Mouse (Mus musculus): ENCODE results near the gene Selenof. TPM values are rescaled to one million over a fixed set of nuclear protein-coding genes. Genes with fewer than 3 reads are reported as not detected.

Selenof gene
- polyA plus RNA-seq, 1 experiment from 2014 or later: 413 TPM

GRCm38 (mm10) chr3:144617633-144618180, 47.6 kb downstream of the Selenof start:
- H3K36me3 ChIP-seq: no peaks in the 10 kb centered on the region
- H3K4me2 ChIP-seq: no peak overlapping the region
- H3K9ac ChIP-seq: no peak overlapping the region
- H3K27me3 ChIP-seq (replicated peaks): no peaks in the 10 kb centered on the region; the same call in 1 of the 2 replicates
- 42% methylated on average over 10 of the region's 10 CpGs for WGBS
- no peak overlapping the region for H3K4me3 ChIP-seq
- peaks cover 25% of the 10 kb centered on the region for H3K4me1 ChIP-seq (replicated peaks)
- ATAC-seq (ENCODE audit: insufficient number of reproducible peaks, low FRiP score): peak; percentile 36; the same call in 1 of the 2 replicates
- H3K9me3 ChIP-seq (replicated peaks): peaks cover 10% of the 10 kb centered on the region
- H3K27ac ChIP-seq (ENCODE audit: poor library complexity, severe bottlenecking): 0 out of 2 replicates have a peak overlapping the region, but pooled peaks have one; percentile 14

DNA sequence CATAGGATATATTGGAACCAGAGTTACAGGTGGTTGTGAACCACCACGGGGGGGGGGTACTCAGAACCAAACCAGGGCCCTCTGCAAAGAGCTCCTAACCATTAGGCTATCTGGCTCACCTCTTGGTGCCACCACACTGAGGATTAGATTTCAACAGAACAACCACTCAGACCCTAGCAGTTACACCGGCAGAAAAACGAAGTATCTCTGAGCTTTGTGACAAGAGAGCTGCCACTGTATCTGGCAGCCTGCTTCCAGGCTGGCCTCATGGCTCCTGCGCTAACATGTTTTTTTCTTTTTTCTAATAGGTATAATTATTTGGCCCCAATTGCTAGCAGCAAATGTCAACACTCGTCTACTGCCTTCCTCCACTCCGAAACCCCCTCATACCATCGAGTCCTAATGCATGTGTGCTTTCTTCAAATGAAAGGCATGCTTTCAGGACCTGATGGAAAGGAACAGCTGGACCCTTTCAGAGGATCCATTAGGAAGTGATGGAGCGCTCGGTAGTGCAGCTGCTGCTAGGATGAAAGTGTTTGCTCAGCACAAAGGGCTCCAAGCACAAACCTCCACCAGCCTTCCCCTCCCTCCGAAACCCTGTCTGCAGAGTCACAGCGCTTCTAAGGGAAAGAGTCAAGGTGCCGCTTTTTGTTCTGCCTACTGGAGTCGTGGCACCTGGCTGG, 53.0 kb downstream of the Selenof start:
- Histone ChIP-seq H3K36me3 (no peaks in the 10 kb centered on the region), H3K9ac (no peak overlapping the region), H3K27ac (ENCODE audit: poor library complexity, severe bottlenecking) (no peak overlapping the region), H3K9me3 (replicated peaks) (peaks cover 13% of the 10 kb centered on the region), H3K4me3 (no peak overlapping the region), H3K4me2 (no peak overlapping the region), H3K27me3 (replicated peaks) (no peaks in the 10 kb centered on the region), H3K4me1 (replicated peaks) (peaks cover 4% of the 10 kb centered on the region; the same call in 1 of the 2 replicates)
- 77% methylated on average over 13 of the region's 13 CpGs for WGBS
- no peak for ATAC-seq (ENCODE audit: insufficient number of reproducible peaks, low FRiP score)

DNA sequence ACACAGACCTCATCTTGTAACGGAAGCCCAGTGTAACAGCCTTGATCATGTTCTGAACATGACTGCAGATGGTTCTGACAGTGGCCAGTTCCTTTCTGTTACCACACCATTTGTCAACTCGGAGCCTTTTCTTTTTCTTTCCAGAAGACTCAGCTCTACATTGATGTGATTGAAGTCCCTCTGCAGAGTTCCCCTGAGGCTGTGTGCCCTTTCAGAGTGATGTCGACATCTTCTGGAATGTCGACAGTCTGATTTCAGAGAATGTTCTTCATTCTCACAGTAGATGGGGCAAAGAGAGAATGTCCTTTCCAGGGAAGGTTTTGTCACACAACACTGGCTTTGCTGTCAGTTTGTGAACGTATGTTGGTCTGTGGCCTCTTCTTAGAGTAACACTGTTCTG, 55.6 kb downstream of the Selenof start:
- no peak for ATAC-seq (ENCODE audit: insufficient number of reproducible peaks, low FRiP score)
- Histone ChIP-seq H3K9ac (no peak overlapping the region), H3K27me3 (replicated peaks) (no peaks in the 10 kb centered on the region), H3K9me3 (replicated peaks) (0 out of 2 replicates have a peak, but pooled peaks cover 8% of the 10 kb centered on the region), H3K4me2 (no peak overlapping the region), H3K4me3 (no peak overlapping the region), H3K4me1 (replicated peaks) (peaks cover 10% of the 10 kb centered on the region; the same call in 1 of the 2 replicates), H3K36me3 (no peaks in the 10 kb centered on the region), H3K27ac (ENCODE audit: poor library complexity, severe bottlenecking) (no peak overlapping the region)
- WGBS: 71% methylated on average over 5 of the region's 5 CpGs

DNA sequence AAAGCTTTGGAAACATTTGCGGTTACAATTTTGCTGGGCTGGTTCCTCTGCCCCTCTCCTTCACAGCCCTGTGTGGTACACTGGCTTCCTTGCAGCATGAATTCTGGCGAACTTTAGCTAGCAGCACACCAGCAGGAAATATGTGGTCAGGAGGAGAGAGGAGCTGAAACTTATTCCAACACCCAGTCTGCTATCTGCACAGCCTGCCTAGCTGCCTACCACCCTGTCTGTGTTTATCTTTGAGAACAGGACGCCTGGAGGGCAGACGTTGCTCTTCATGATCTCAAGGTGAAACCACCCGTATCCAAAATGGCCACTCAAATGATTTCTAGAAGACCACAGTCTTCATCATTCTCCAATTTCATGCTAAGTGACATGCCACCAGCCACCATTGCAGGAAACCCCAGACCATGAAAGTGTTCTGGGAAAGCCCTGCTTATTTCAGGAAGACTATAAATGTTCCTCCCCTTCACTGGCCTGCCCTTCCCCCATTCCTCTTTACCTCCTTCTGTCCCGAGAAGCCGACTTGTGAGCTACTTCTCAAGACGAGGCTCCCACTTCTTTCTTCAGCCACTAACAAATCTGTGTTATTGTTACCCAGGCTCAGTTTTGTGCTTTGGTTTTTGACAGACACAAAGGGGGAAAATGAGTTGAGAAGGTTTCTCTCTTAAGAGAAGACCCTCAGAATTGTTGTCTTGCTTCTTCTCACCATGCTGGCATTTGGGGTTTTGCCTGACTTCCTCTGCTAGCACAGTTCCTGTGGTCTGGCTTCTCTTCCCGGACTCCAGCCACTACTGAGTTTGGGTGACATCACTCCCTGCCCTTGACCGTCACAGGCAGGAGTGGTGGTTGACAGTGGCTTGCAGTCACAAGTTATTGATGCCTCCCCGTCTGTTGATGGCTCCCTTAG, 58.2 kb downstream of the Selenof start:
- no peak overlapping the region for H3K4me3 ChIP-seq
- peak; percentile 89 for ATAC-seq (ENCODE audit: insufficient number of reproducible peaks, low FRiP score)
- H3K4me2 ChIP-seq: 0 out of 2 replicates have a peak overlapping the region, but pooled peaks have one; percentile 0
- WGBS: 46% methylated on average over 11 of the region's 11 CpGs
- H3K27me3 ChIP-seq (replicated peaks): no peaks in the 10 kb centered on the region
- peak overlapping the region; percentile 13; the same call in 1 of the 2 replicates for H3K27ac ChIP-seq (ENCODE audit: poor library complexity, severe bottlenecking)
- peaks cover 10% of the 10 kb centered on the region; the same call in 1 of the 2 replicates for H3K4me1 ChIP-seq (replicated peaks)
- 0 out of 2 replicates have a peak, but pooled peaks cover 2% of the 10 kb centered on the region for H3K9me3 ChIP-seq (replicated peaks)
- H3K36me3 ChIP-seq: no peaks in the 10 kb centered on the region
- H3K9ac ChIP-seq: no peak overlapping the region

GRCm38 (mm10) chr3:144628915-144629230, 58.8 kb downstream of the Selenof start:
- no peak overlapping the region for H3K4me2 ChIP-seq
- H3K9ac ChIP-seq: no peak overlapping the region
- ATAC-seq (ENCODE audit: insufficient number of reproducible peaks, low FRiP score): no peak
- no peaks in the 10 kb centered on the region for H3K9me3 ChIP-seq (replicated peaks)
- H3K36me3 ChIP-seq: no peaks in the 10 kb centered on the region
- H3K27me3 ChIP-seq (replicated peaks): no peaks in the 10 kb centered on the region
- H3K4me1 ChIP-seq (replicated peaks): peaks cover 10% of the 10 kb centered on the region; the same call in 1 of the 2 replicates
- 80% methylated on average over 3 of the region's 3 CpGs for WGBS
- no peak overlapping the region for H3K4me3 ChIP-seq
- no peak overlapping the region for H3K27ac ChIP-seq (ENCODE audit: poor library complexity, severe bottlenecking)

DNA sequence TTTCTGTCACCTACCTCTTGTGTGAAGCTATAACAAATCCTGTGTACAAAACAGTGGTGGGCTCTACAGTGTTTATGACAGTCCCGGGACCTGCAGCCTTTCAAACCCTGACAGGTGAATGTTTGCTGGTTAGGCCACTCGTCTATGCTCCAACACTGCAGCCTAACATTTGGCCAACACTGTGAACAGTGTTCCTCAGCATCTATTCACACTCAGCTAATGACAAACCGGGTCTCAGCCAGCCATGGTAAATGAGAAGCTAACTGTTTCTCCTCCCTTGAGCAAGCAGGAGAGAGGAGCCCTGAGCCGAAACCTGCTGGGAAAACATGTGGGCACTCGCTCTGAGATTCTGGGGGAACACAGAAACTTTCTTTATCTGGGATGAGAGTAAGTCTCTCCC, 65.1 kb downstream of the Selenof start:
- WGBS: 88% methylated on average over 5 of the region's 5 CpGs
- no peak for ATAC-seq (ENCODE audit: insufficient number of reproducible peaks, low FRiP score)

DNA sequence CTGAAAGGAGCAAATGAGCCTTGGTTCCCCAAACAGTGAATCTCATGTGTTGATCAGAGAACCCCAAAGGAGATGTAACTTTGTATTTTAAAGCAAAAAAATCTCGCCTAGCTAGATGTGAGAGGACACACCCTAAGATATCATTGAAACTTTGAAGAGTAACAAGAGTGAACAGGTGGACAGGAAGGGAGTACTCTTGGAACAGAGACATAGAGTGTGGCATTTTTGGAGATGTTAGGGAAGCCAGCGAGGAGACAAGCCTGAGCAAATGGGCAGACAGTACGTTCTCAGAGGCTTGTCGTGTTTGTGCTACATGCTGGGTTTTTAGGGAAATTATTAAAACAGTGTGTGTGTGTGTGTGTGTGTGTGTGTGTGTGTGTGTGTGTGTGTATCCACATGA, 68.0 kb downstream of the Selenof start:
- peaks cover 4% of the 10 kb centered on the region for H3K4me1 ChIP-seq (replicated peaks)
- no peaks in the 10 kb centered on the region for H3K27me3 ChIP-seq (replicated peaks)
- peaks cover 3% of the 10 kb centered on the region; the same call in 1 of the 2 replicates for H3K9me3 ChIP-seq (replicated peaks)
- no peaks in the 10 kb centered on the region for H3K36me3 ChIP-seq
- H3K9ac ChIP-seq: no peak overlapping the region
- no peak overlapping the region for H3K27ac ChIP-seq (ENCODE audit: poor library complexity, severe bottlenecking)
- 81% methylated on average over 4 of the region's 4 CpGs for WGBS
- no peak overlapping the region for H3K4me2 ChIP-seq
- no peak overlapping the region for H3K4me3 ChIP-seq
- ATAC-seq (ENCODE audit: insufficient number of reproducible peaks, low FRiP score): no peak

More for the DNA sequence above, 65.1 kb downstream of the Selenof start:
- Histone ChIP-seq H3K9ac (no peak overlapping the region), H3K4me1 (replicated peaks) (no peaks in the 10 kb centered on the region), H3K27me3 (replicated peaks) (no peaks in the 10 kb centered on the region), H3K4me3 (no peak overlapping the region), H3K27ac (ENCODE audit: poor library complexity, severe bottlenecking) (no peak overlapping the region), H3K4me2 (no peak overlapping the region), H3K36me3 (no peaks in the 10 kb centered on the region), H3K9me3 (replicated peaks) (no peaks in the 10 kb centered on the region; the same call in 1 of the 2 replicates)

DNA sequence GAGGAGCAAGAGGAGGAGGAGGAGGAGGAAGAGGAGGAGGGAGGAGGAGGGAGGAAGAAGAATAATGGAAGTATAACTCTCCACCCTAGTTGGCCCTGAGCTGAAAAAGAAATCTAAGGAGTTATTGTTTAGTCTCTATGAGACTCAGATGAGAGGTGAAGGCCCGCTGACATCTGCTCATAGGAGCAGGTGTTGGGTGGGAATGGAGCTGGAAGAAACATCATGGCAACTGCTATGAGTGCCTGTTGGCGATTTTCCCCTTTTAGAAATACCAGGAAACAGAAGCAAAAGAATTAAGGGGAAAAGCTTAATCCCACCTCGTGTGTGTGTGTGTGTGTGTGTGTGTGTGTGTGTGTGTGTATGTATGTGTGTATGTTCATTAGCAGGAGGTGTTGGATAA, 69.3 kb downstream of the Selenof start:
- Histone ChIP-seq H3K4me2 (no peak overlapping the region), H3K4me1 (replicated peaks) (peaks cover 13% of the 10 kb centered on the region), H3K27ac (ENCODE audit: poor library complexity, severe bottlenecking) (no peak overlapping the region), H3K36me3 (no peaks in the 10 kb centered on the region), H3K9me3 (replicated peaks) (peaks cover 3% of the 10 kb centered on the region; the same call in 1 of the 2 replicates), H3K4me3 (no peak overlapping the region), H3K9ac (no peak overlapping the region), H3K27me3 (replicated peaks) (no peaks in the 10 kb centered on the region)
- WGBS: 74% methylated on average over 3 of the region's 3 CpGs
- no peak for ATAC-seq (ENCODE audit: insufficient number of reproducible peaks, low FRiP score)

DNA sequence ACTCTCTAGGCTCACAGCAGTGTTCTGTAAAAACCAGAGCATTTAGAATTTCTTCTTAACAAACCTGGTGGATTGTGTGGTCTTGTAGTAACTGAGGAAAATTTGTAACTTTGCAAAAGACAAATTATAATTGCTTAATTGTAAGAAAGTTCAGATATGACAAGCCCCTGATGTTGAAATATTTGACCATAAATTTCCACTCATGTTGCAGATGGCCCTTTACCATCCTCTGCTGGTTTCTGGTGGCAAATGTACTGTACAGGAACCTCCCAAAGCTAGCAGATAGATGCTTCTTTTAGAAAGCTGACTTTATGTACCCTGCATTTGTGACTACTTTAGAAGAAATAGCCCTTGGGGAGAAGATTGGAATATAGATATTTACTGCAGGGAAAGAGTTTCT, 69.9 kb downstream of the Selenof start:
- Histone ChIP-seq H3K9me3 (replicated peaks) (peaks cover 3% of the 10 kb centered on the region; the same call in 1 of the 2 replicates), H3K27ac (ENCODE audit: poor library complexity, severe bottlenecking) (no peak overlapping the region), H3K27me3 (replicated peaks) (no peaks in the 10 kb centered on the region), H3K4me3 (no peak overlapping the region), H3K4me1 (replicated peaks) (peaks cover 13% of the 10 kb centered on the region), H3K4me2 (no peak overlapping the region), H3K36me3 (no peaks in the 10 kb centered on the region), H3K9ac (no peak overlapping the region)
- ATAC-seq (ENCODE audit: insufficient number of reproducible peaks, low FRiP score): no peak

DNA sequence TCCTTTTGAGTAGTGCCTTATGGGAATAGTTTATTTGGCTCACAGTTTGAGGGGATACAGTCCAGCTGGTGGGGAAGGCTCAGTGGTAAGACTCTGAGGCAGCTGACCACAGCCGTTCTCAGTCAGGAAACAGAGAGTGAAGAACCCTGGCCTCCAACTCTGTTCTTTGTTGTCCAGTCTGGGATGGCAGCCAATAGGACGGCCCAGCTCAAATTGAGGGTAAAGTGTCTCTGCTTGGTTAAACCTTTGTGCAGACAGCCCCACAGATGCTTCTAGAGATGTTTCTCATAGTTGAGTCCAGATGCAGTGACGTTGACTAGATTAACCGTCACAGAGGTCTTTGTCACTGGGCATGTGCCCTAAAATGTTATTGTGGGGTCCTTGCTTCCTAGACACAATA, 72.0 kb downstream of the Selenof start:
- WGBS: 89% methylated on average over 4 of the region's 4 CpGs
- H3K27me3 ChIP-seq (replicated peaks): no peaks in the 10 kb centered on the region
- peaks cover 3% of the 10 kb centered on the region; the same call in 1 of the 2 replicates for H3K9me3 ChIP-seq (replicated peaks)
- peaks cover 13% of the 10 kb centered on the region for H3K4me1 ChIP-seq (replicated peaks)
- no peak overlapping the region for H3K9ac ChIP-seq
- ATAC-seq (ENCODE audit: insufficient number of reproducible peaks, low FRiP score): no peak
- no peak overlapping the region for H3K4me3 ChIP-seq
- H3K27ac ChIP-seq (ENCODE audit: poor library complexity, severe bottlenecking): no peak overlapping the region
- no peak overlapping the region for H3K4me2 ChIP-seq
- no peaks in the 10 kb centered on the region for H3K36me3 ChIP-seq

All from heart, embryonic 12.5 days (tissue).